Mouse (Mus musculus): ENCODE results near the gene Esyt1. TPM values are rescaled to one million over a fixed set of nuclear protein-coding genes. Genes with fewer than 3 reads are reported as not detected.

Gene Esyt1
- total RNA-seq, 2 experiments from 2014 or later: 5.5 TPM

DNA sequence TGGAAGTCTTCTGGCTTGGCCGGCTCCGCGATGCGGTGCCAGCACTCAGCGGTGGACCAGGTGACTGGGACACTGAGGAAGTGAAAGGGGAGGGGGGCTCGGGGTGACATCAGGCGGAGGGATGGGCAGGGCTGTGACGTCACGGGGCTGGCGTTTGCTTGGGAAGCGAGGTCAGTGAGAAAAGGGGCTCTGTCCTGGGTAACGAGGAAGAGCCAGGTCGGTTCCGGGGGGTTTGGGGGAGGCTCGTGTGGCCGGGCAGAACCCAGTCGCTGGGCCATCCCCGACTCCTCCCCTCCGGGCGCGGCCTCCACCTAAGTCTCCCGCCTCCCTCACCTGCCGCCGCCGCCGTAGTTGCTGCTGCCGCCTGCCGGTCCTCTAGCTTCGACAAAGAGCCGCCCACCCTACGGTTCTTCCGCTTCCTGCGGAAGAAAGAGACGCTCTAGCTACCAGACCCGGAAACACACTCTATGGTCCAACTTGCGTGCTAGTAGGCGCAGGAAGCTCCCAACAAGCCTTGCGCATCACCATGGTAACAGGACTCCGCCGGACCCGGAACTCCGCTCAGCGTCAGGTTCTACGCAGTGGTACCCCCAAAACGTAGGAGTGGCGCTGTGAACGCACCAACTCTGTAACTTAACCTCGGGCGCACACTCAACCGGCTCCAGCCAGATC lies 21.8 kb upstream of the Esyt1 start, which contains the start of gene Zc3h10:
Gene Zc3h10 (minus strand): TSS at position 414 of the 672 bp plus-strand sequence.
- Histone ChIP-seq H3K4me3 (peak within 1 kb of the TSS; percentile 75), H3K27ac (peak within 1 kb of the TSS; percentile 98)
- TF ChIP-seq CTCF (conservative IDR thresholded peaks at IDR 0.05): peak; percentile 71
- DNase-seq (ENCODE audit: low spot score in 2 of 2): peak; percentile 92 to 98

GRCm38 (mm10) chr10:128546787-128547186 lies 21.1 kb upstream of the Esyt1 start:
- no peak for DNase-seq (ENCODE audit: low spot score in 2 of 2)
- H3K4me3 ChIP-seq: peak overlapping the region; percentile 75
- no peak for TF ChIP-seq CTCF (conservative IDR thresholded peaks at IDR 0.05)
- H3K27ac ChIP-seq: peak overlapping the region; percentile 98

- peak overlapping the region; percentile 98 for H3K27ac ChIP-seq
These were observed 20.7 kb upstream of the Esyt1 start for GRCm38 (mm10) chr10:128546361-128546760.

GRCm38 (mm10) chr10:128545570-128545898 lies 19.9 kb upstream of the Esyt1 start:
- H3K4me3 ChIP-seq: no peak overlapping the region
- no peak for TF ChIP-seq CTCF (conservative IDR thresholded peaks at IDR 0.05)

More at GRCm38 (mm10) chr10:128546361-128546760, 20.7 kb upstream of the Esyt1 start:
- no peak for DNase-seq (ENCODE audit: low spot score in 2 of 2)
- TF ChIP-seq CTCF (conservative IDR thresholded peaks at IDR 0.05): peak; percentile 86
- H3K4me3 ChIP-seq: peak overlapping the region; percentile 75

DNA sequence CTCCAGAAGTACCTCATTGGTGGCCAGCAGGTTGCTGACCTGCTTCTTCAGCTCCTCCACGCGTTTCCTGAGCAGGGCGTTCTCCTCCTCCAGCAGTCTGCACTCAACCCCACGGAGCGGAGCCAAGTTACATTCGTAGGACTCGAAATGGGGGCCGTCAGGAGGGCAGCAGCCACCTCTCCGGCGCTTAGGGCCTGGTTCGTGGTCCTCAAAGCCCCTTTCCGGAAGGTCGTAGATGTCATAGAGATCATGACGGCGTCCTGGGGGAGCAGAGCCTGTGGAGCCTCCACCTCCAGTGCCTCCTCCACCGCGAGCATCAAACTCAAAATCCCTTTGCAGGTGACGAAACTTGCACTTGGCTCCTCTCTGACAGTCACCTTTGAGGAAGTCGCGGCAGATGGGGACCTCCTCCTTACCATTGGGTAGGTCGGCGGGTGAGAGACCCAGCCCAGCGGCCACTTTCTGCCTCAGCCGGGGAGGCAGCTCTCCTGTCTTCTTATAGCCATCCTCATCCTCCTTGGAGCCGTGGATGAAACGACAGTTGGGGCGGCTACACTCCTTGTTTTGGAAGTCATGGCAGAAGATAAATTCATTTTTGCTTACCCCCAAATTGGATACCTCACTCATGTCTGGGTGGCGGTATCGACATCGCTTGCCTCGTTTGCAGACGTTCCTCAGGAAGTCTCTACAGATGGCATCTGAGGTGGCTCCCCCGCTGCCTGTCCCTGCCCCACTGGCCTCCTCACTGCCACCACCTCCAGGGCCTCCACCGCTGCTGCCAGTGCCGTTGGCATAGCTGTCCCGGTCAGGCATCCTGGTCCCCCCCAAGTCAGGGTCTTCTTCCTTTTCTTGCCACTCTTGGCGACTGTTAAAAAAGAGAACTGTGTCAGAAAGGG lies 19.3 kb upstream of the Esyt1 start:
- DNase-seq (ENCODE audit: low spot score in 2 of 2): no peak
- no peak overlapping the region for H3K27ac ChIP-seq
- no peak for TF ChIP-seq CTCF (conservative IDR thresholded peaks at IDR 0.05)
- no peak overlapping the region for H3K4me3 ChIP-seq

More at GRCm38 (mm10) chr10:128545570-128545898, 19.9 kb upstream of the Esyt1 start:
- no peak overlapping the region for H3K27ac ChIP-seq
- DNase-seq (ENCODE audit: low spot score in 2 of 2): no peak

- DNase-seq (ENCODE audit: low spot score in 2 of 2): no peak
- H3K27ac ChIP-seq: no peak overlapping the region
- no peak for TF ChIP-seq CTCF (conservative IDR thresholded peaks at IDR 0.05)
- no peak overlapping the region for H3K4me3 ChIP-seq
These were observed 18.5 kb upstream of the Esyt1 start for GRCm38 (mm10) chr10:128544151-128544657.

GRCm38 (mm10) chr10:128543100-128543499 lies 17.4 kb upstream of the Esyt1 start:
- no peak for TF ChIP-seq CTCF (conservative IDR thresholded peaks at IDR 0.05)
- H3K4me3 ChIP-seq: no peak overlapping the region
- no peak overlapping the region for H3K27ac ChIP-seq
- no peak for DNase-seq (ENCODE audit: low spot score in 2 of 2)

DNA sequence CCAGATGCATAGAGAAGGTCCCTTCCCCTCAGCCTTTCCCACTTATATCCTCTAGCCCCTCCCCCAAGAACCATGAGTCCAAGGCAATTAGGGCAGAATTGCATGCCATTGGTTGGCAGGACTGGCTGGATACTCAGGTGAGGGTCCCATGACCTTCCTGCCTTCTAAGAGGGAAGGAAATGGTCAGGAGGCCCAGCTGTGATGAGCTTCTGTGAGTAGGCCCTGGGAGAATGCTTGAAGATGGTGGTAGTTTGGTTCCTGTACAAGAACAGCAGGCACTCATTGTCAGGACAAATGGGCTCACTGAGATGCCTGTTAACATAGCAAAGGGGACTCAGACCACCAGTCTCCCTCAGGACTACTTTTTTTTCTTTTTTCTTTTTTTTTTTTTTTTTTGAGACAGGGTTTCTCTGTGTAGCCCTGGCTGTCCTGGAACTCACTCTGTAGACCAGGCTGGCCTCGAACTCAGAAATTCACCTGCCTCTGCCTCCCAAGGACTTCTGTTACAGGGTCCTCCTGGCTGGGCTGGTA lies 12.7 kb upstream of the Esyt1 start:
- DNase-seq (ENCODE audit: low spot score in 2 of 2): no peak
- no peak for TF ChIP-seq CTCF (conservative IDR thresholded peaks at IDR 0.05)
- no peak overlapping the region for H3K27ac ChIP-seq
- no peak overlapping the region for H3K4me3 ChIP-seq

- H3K27ac ChIP-seq: peak overlapping the region; percentile 54; the same call in 1 of the 2 replicates
- H3K4me3 ChIP-seq: peak overlapping the region; percentile 9; the same call in 1 of the 2 replicates
These were observed 10.7 kb upstream of the Esyt1 start for GRCm38 (mm10) chr10:128536266-128536940.

GRCm38 (mm10) chr10:128535624-128536265 lies 10.1 kb upstream of the Esyt1 start:
- no peak for DNase-seq (ENCODE audit: low spot score in 2 of 2)
- no peak for TF ChIP-seq CTCF (conservative IDR thresholded peaks at IDR 0.05)
- Histone ChIP-seq H3K4me3 (peak overlapping the region; percentile 9; the same call in 1 of the 2 replicates), H3K27ac (peak overlapping the region; percentile 54; the same call in 1 of the 2 replicates)

More at GRCm38 (mm10) chr10:128536266-128536940, 10.7 kb upstream of the Esyt1 start:
- peak; percentile 85 to 88 for DNase-seq (ENCODE audit: low spot score in 2 of 2)
- TF ChIP-seq CTCF (conservative IDR thresholded peaks at IDR 0.05): peak; percentile 97

DNA sequence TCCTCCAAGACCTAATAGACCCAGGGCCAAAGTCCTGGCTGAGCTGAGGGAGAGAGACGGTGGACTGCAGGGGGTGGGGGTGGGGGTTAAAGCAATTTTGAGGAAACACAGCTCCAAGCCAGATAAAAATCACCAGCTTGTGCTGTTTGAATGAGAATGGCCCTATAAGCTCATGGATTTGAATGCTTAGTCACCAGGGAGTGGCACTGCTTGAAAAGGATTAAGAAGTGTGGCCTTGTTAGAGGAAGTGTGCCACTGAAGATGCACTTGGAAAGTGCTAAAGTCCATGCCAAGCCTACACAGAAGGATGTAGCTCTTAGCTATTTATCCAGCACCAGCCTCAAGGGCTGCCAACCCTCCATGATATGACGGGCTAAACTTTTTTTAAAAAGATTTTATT lies 9.5 kb upstream of the Esyt1 start:
- TF ChIP-seq CTCF (conservative IDR thresholded peaks at IDR 0.05): no peak
- Histone ChIP-seq H3K27ac (no peak overlapping the region), H3K4me3 (no peak overlapping the region)
- DNase-seq (ENCODE audit: low spot score in 2 of 2): no peak

Data from layer of hippocampus, adult 2 months (tissue).